Mouse (Mus musculus) kidney, adult 2 months (tissue): ENCODE measurements at regions not wholly inside any gene's neighbourhood (a gene's known extent, or its start where the extent isn't known, plus 50 kb on each side); places are given as distances from the start of the nearest gene placed in this dataset.

Experiments used
- CTCF ChIP-seq: fragments of 200-500 bp; conservative IDR thresholded peaks from 2 replicates; pipeline ENCODE4 v1.5.1; 2011; ENCODE audit warnings: low read depth, mild to moderate bottlenecking, control low read depth, low read length, moderate library complexity, mixed read lengths; ENCODE audit not compliant: insufficient read depth, insufficient read length
- POLR2A ChIP-seq: fragments of 200-500 bp; IDR thresholded peaks from one replicate; pipeline ENCODE4 v1.6.1; 2011; ENCODE audit warnings: low read depth, low read length, control low read depth

- no peak for TF ChIP-seq CTCF
- no peak for TF ChIP-seq POLR2A
Measured at GRCm38 (mm10) chr2:9287077-9287476, 594.0 kb upstream of the 4930412O13Rik start.
